Mouse (Mus musculus): Measurements from ENCODE around the gene Tomm7. TPM values are rescaled to one million over a fixed set of nuclear protein-coding genes. Genes with fewer than 3 reads are reported as not detected.

Tomm7 gene
- polyA plus RNA-seq, 1 experiment = not detected

DNA sequence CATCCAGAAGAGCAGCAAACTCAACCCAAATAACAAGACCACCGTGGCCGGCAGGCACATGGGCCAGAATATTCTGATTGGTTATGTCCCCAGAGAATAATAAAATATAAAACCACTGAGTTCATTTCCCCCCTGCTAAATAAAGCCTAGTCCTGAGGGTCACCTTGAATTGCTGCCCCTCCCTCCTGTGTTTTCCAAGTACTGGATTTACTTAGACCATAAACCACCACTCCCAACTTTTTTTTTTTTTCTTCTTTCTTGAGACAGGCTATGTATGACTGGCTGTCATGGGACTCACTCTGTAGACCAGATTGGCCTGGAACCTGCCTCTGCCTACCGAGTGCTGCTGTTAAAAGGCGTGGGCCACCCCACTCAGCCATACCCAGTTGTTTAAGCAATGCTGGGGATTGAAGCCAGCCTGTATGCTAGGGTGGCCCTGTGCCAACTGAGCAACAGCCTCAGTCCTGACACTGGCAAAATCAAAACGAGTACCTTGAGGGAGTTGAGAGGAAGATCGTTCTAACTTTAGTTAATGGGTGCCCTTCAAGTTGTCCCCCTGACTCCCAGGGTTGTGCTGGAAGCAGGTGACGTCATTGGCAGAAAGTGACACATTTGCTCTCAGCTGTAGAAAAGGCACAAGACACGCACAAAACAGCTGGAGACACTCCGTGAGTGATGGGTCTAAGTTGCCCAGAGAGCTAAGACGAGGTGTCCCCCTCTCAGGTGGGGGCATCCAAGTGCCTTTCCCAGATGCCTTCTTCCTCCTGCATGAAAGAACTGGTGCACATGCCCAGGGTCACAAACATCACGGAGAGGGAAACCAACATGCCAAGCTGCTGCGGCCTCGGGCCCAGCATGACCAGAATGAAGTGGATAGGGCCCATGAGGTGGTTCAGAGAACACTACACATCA, 20.3 kb upstream of the Tomm7 start:
- no peak overlapping the region for H3K4me3 ChIP-seq (ENCODE audit: insufficient read depth, low read depth, low read length)
- no peak for TF ChIP-seq CTCF (IDR thresholded peaks at IDR 0.05; ENCODE audit: insufficient read depth, low read depth, low read length)
- no peak for TF ChIP-seq POLR2A (IDR thresholded peaks at IDR 0.05; ENCODE audit: insufficient read depth, low read depth, low read length)
- WGBS = 82% methylated on average over 13 of the region's 13 CpGs
- peak overlapping the region; percentile 83 for H3K27ac ChIP-seq (ENCODE audit: insufficient read depth, low read depth, low read length)
- H3K4me1 ChIP-seq (ENCODE audit: control insufficient read depth, insufficient read depth, low read length) = peaks cover 21% of the 10 kb centered on the region

DNA sequence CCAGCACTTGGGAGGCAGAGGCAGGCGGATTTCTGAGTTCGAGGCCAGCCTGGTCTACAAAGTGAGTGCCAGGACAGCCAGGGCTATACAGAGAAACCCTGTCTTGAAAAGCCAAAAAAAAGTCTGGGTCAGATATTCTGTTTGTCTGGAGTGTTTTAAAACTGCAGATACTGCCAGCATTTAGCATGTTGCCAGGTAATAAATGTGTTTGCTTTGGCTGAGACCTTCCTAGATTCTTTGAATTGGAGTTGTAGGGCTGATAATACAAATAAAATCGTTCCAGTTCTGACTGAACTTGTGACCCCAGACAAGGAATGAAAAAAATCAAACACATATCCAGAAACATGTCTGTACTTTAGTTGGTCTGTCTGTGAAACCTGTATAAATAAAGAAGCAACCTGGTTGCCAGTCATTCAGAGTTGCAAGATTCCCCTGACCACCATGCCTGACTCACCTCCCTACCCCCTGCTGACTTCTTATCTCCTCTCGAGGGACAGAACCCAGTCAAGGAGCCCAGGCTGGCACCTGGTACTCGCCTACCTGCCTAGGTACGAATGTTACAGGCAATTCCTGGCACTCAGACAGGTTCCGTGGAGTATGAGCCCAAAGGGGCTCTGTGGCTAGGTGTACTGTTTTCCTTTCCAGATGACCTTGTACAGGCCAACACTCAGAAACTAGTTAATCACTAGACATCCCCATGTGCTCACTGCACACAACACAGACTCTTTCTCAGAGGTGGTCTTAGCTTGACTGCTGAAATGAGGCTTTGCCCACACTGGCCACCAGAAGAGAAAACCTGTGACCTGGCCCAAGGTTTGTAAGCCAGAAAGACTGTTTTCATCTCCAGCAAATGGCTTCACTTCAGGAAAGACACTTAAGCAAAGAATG, 19.4 kb upstream of the Tomm7 start:
- Histone ChIP-seq H3K4me1 (ENCODE audit: control insufficient read depth, insufficient read depth, low read length) (peaks cover 21% of the 10 kb centered on the region), H3K4me3 (ENCODE audit: insufficient read depth, low read depth, low read length) (no peak overlapping the region), H3K27ac (ENCODE audit: insufficient read depth, low read depth, low read length) (no peak overlapping the region)
- WGBS = 91% methylated on average over 7 of the region's 7 CpGs
- TF ChIP-seq POLR2A (IDR thresholded peaks at IDR 0.05; ENCODE audit: insufficient read depth, low read depth, low read length) (no peak), CTCF (IDR thresholded peaks at IDR 0.05; ENCODE audit: insufficient read depth, low read depth, low read length) (no peak)

DNA sequence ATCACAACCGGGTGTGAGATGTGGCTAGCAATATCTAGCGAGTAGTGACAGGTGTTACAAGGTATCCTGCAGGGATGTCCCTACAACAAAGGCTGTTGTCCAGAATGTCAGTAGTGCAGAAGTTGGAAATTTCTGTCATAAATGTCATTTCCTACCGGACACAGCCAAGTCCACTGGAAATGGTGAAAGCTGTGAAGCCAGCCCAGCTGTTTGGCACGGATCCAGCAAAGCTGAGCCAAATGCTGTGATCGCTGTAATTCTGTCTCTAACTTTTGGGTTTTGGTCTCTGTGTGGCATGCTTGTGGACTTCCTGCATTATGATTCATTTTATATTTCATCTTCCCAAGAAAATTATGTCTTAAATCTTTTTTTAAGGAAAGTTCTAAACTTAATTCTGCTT, 18.3 kb upstream of the Tomm7 start:
- H3K4me3 ChIP-seq (ENCODE audit: insufficient read depth, low read depth, low read length) = no peak overlapping the region
- no peak overlapping the region for H3K27ac ChIP-seq (ENCODE audit: insufficient read depth, low read depth, low read length)
- no peak for TF ChIP-seq POLR2A (IDR thresholded peaks at IDR 0.05; ENCODE audit: insufficient read depth, low read depth, low read length)
- TF ChIP-seq CTCF (IDR thresholded peaks at IDR 0.05; ENCODE audit: insufficient read depth, low read depth, low read length) = no peak
- H3K4me1 ChIP-seq (ENCODE audit: control insufficient read depth, insufficient read depth, low read length) = peaks cover 21% of the 10 kb centered on the region
- WGBS = 63% methylated on average over 5 of the region's 5 CpGs

DNA sequence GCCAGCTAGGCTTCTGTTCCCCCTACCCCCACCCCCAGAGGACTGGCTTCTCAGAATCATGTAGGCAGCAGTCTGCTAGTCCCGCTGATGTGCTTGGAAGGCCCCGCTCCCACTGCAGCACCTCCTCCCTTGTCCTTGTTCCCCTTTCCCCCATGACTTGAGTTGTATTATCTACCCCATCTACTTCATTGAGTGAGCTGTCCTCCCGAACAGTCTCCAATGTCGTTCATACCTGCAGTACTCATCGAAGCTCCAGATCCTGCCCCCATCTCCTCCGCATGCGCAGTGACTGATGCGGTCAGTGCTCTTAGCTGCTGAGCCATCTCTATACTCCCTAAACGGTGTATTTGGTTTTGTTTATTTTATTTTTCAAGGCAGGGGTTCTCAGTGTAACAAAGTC, 17.8 kb upstream of the Tomm7 start:
- 95% methylated on average over 9 of the region's 9 CpGs for WGBS
- Histone ChIP-seq H3K27ac (ENCODE audit: insufficient read depth, low read depth, low read length) (no peak overlapping the region), H3K4me1 (ENCODE audit: control insufficient read depth, insufficient read depth, low read length) (peaks cover 19% of the 10 kb centered on the region), H3K4me3 (ENCODE audit: insufficient read depth, low read depth, low read length) (no peak overlapping the region)
- TF ChIP-seq CTCF (IDR thresholded peaks at IDR 0.05; ENCODE audit: insufficient read depth, low read depth, low read length) = no peak
- no peak for TF ChIP-seq POLR2A (IDR thresholded peaks at IDR 0.05; ENCODE audit: insufficient read depth, low read depth, low read length)

DNA sequence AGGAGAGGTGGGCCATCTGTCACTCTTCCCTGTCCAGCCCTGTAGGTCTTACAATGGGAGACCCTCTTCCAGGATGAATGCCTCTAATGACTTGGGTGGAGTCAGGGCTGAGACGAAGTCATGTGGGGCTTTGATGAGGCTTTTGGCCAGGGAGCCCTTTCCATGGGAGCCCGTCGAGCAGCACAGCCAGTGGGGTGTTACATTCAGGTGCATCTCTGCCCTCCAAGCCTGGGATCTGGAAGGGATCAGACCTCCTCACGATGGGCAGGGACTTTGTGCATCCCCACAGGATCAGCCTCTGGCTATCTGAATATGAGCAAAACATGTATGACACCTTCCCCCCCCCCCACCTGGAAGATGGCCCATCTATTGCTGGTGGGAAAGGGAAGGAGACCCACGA, 15.9 kb upstream of the Tomm7 start:
- WGBS = 91% methylated on average over 5 of the region's 5 CpGs
- Histone ChIP-seq H3K27ac (ENCODE audit: insufficient read depth, low read depth, low read length) (no peak overlapping the region), H3K4me1 (ENCODE audit: control insufficient read depth, insufficient read depth, low read length) (peaks cover 12% of the 10 kb centered on the region), H3K4me3 (ENCODE audit: insufficient read depth, low read depth, low read length) (no peak overlapping the region)
- TF ChIP-seq POLR2A (IDR thresholded peaks at IDR 0.05; ENCODE audit: insufficient read depth, low read depth, low read length) (no peak), CTCF (IDR thresholded peaks at IDR 0.05; ENCODE audit: insufficient read depth, low read depth, low read length) (no peak)

DNA sequence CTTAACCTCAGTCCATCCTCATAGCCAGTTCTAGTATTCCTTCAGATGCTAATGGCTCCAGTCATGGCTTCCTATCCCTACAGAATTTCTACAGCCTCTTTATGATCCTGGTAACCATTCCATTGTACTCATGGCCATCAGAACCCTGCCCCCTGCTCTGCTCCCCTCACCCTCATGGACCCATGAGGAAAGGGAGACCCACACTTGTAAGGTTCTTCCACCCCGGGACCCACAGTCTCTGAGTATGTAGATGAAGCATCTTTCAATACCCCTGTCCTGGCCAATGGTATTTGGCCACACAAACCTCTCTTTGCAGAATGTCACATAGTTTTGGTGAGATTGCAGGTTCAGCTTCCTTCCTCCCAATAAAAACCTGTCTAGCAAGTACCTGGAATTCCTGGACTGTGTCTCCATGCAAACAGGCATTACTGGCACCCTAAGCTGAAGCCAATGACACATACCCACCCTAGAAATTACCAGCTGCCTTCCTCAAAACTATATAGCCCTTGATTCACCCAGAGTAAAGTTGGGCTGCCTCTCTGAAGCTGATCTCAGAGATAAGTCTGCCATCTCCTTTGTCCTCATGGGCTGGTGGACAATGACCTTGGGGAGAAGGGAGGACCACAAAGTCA, 15.2 kb upstream of the Tomm7 start:
- H3K4me3 ChIP-seq (ENCODE audit: insufficient read depth, low read depth, low read length) = no peak overlapping the region
- H3K4me1 ChIP-seq (ENCODE audit: control insufficient read depth, insufficient read depth, low read length) = peaks cover 5% of the 10 kb centered on the region
- TF ChIP-seq CTCF (IDR thresholded peaks at IDR 0.05; ENCODE audit: insufficient read depth, low read depth, low read length) (no peak), POLR2A (IDR thresholded peaks at IDR 0.05; ENCODE audit: insufficient read depth, low read depth, low read length) (no peak)
- H3K27ac ChIP-seq (ENCODE audit: insufficient read depth, low read depth, low read length) = no peak overlapping the region
- WGBS = 97% methylated on average over 1 of the region's 1 CpGs

DNA sequence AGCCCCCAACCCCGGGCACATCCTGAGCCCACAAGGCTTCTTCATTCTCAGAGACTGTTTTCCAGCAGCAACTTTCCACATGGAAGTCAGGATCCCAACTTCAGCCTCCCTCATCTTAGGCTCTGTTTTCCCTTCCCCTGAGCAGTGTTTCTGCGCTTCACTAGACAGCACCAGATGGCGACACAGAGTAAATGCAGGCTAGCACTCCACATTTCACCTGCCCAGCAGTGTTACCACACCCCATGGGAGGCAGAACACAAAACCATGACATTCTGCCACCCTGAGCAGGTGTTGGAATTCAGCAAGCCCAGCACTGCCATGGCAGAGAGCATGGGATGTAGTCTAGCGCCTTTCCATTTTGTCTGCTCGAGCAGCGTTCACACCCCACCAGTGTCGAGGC, 14.7 kb upstream of the Tomm7 start:
- Histone ChIP-seq H3K27ac (ENCODE audit: insufficient read depth, low read depth, low read length) (no peak overlapping the region), H3K4me1 (ENCODE audit: control insufficient read depth, insufficient read depth, low read length) (peaks cover 5% of the 10 kb centered on the region), H3K4me3 (ENCODE audit: insufficient read depth, low read depth, low read length) (no peak overlapping the region)
- WGBS = 75% methylated on average over 7 of the region's 7 CpGs
- no peak for TF ChIP-seq POLR2A (IDR thresholded peaks at IDR 0.05; ENCODE audit: insufficient read depth, low read depth, low read length)
- no peak for TF ChIP-seq CTCF (IDR thresholded peaks at IDR 0.05; ENCODE audit: insufficient read depth, low read depth, low read length)

DNA sequence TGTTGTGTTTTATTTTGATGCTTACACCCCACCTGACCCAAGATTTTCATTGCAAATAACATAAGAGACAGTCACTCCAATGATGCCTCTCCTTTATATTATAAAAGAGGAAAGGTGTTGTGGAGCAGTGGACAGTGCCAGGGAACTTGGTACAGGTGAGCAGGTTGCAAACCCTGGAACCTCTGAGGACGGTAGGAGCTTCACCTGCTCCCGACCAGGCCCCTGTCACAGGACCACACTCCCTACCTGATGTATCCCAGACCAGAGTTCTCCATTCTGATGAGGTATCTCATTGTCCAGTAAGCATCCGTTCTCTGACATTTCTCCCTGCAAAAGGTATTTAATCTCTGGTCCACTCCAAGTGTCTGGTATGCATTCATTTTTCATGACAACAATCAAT, 14.0 kb upstream of the Tomm7 start:
- Histone ChIP-seq H3K27ac (ENCODE audit: insufficient read depth, low read depth, low read length) (no peak overlapping the region), H3K4me3 (ENCODE audit: insufficient read depth, low read depth, low read length) (no peak overlapping the region), H3K4me1 (ENCODE audit: control insufficient read depth, insufficient read depth, low read length) (peaks cover 2% of the 10 kb centered on the region; the same call in 1 of the 2 replicates)
- TF ChIP-seq CTCF (IDR thresholded peaks at IDR 0.05; ENCODE audit: insufficient read depth, low read depth, low read length) (no peak), POLR2A (IDR thresholded peaks at IDR 0.05; ENCODE audit: insufficient read depth, low read depth, low read length) (no peak)
- WGBS = 92% methylated on average over 3 of the region's 3 CpGs

Data from olfactory bulb, adult 2 months (tissue).